Mouse (Mus musculus) adrenal gland, postnatal 10 days (tissue): Measurements from ENCODE around the gene Tmem256. TPM values are rescaled to one million over a fixed set of nuclear protein-coding genes. Genes with fewer than 3 reads are reported as not detected.

Experiments used
- DNase-seq: peaks from one replicate; pipeline ENCODE4 v3.0.0; 2021; ENCODE audit warnings: mixed read lengths
- total RNA-seq, 2 experiments: library from RNA; stranded (reverse); gene quantifications; 2 replicates each; pipeline ENCODE4 v1.2.3; 2021

Gene Tmem256
- total RNA-seq, 2 experiments from 2014 or later = 137 to 145 TPM

DNA sequence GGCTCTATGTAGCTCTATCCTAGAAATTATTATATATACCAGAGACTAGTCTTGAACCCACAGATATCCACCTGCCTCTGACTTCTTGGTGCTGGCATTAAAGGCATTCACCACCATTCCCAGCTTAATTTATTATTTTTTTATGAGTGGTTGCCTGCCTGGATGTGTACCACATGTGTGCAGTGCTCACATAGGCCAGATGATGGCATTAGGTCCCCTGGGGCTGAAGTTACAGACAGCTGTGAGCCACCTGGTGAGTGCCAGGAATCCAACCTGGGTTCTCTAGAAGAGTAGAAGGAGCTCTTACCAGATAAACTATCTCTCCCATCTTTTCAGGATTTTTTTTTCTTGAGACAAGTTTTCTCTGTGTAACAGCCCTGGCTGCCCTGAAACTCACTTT is 28.0 kb upstream of the Tmem256 start:
- DNase-seq = no peak

DNA sequence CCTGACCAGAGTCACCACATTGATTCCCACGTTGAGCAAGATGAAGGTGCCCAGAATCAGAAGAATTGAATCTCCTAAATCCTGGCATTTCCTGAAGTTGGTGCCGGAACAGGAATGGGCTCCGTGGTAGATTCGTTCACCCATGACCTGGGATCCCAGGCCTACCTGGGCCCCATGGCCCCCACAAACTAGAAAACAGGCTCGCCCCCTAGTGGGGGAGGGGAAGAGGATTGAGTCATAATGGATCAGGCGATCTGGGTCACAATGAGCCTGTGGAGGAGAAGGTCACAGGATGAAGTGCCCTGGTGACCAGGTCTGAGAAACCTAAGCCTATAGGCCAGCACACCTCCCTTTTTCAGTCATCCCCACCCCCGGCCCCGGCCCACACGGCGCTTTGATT is 23.2 kb upstream of the Tmem256 start, which contains the start of gene Gm39566:
Gene Gm39566 (minus strand): TSS at position 144 of the 400 bp plus-strand sequence.
- DNase-seq = no peak

DNA sequence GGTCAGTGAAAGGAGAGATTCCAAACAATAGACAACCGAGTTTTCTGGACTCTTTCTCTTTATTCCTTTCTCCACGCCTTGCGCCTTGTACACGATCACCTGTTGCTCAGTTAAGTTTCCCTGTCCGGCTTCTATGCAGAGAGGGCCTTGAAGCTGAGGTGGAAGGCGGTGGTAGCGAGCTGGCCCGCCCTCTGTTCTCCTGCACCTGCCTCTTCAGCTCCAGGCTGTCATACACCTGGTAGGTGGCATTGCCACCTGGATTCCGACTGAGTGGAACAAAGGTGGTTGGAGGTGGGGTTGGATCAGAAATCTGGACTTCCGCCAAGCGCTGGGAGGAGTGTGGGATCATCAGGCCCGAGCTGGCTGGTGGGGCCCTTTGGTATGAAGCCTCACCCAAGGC is 21.8 kb upstream of the Tmem256 start:
- no peak for DNase-seq

DNA sequence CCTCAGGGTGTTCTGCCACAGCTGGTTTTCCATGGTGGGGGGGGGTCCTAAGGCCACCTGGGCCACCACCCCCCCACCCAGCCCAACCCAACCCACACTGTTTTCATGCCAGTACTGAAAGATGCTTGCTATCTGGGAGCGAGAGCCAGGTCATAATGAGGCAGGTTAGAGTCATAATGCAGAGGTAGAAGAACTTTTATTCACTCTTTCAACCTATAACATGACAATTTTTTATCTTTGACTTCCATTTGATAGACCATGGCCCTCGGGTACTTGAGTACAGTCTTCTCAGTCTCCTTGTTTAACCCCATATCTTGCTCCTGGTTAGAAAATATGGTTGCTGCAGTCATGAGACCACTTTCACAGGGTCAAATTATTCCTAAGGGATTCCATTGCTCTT is 19.9 kb upstream of the Tmem256 start, which contains the start of gene Spem2:
Gene Spem2 (minus strand): TSS at position 101 of the 400 bp plus-strand sequence.
- no peak for DNase-seq

DNA sequence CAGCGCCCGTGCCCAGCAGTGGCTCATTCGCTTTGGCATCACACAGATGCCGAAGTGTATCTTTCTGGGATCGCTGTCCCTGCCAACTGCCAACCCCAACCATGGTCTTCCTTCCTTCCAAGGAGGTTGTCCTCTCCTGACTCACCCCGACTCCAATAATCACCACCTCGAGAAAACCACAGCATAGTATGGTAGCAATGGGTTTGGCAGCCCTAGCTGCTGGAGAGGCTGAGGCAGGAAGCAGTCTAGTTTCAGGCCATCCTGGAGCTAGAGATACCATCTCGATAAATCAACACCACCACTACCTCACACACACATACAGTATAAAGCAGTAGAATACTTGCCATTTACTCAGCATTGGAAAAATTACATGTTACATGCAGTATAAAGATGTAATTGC is 19.4 kb upstream of the Tmem256 start:
- no peak for DNase-seq

DNA sequence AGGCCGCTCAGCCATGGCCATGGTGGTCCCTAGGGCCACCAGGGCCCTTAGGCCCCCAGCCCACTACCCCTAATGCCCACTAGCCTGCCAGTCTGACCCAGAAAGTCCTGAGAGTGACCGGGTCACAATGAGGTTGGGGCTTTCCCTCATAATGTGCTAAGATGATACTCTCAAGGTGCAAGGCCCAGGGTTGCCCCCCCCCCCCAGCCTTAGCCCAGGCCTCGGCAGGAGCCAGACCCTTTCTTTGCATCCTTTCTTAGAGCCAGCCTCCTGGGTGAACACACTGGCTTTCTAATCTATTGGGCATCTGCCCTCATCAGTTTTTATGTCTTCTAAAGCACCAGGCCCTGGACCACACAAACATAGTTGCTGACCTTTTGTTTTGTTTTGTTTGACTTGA is 16.2 kb upstream of the Tmem256 start, which contains the start of gene Spem1:
Gene Spem1 (minus strand): TSS at position 101 of the 400 bp plus-strand sequence.
- no peak for DNase-seq

DNA sequence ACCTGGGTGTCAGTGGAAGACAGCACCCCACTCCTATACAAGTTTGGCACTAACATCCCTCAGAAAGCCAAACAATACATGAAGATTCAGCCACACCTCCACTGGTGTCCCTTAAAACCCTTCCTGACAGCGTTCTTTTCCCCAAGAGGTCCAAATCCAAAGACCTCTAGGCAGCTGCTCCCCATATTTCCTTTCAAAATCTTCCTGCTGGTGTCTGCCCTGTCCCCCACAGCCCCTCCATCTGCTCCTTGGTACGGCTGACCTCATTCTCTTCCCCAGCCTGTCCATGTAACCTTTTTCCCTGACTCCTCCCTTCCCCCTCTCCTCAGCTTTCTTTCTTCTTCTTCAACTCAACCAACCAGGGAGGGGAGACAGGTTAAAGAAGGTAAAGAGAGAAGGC is 14.9 kb upstream of the Tmem256 start:
- DNase-seq = no peak

DNA sequence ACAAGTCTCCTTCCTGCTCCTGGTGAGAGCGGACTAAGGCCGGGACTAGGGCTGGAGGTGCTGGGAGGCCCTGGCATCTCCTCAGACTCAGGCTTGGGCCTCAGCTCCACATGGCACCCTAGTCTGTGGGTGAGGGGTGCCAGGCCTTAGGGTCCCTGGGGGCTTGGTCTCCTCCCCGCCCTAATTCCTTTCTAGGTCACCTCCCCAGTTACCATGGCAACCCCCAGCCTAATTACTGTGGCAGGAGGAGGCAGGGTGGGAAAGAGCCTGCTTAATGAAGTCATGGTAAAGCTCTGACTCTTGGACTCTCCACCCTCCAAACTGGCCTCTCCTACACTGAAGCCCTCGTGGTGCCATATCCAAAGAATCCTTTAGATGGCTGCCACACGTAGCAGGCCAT is 9.5 kb upstream of the Tmem256 start:
- no peak for DNase-seq

DNA sequence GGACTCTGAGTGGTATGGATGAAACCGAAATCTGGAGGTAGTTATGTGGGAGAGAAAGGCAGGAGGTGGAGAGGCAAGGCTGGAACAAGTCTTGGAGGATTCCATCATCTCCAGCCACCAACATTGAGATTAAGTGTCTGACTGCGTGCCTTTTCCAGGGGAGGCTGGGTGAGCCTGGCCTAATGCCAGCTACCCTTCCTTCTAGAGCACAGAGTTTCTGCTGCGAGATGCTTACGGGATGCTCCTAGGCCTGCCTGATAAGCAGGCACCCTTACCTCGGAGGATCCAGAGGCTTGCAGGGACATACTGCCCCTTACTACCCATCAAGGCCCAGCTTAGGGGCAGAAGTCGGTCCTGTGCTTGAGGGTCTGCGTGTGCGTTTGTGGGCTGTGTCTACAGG is 4.8 kb upstream of the Tmem256 start:
- DNase-seq = no peak

DNA sequence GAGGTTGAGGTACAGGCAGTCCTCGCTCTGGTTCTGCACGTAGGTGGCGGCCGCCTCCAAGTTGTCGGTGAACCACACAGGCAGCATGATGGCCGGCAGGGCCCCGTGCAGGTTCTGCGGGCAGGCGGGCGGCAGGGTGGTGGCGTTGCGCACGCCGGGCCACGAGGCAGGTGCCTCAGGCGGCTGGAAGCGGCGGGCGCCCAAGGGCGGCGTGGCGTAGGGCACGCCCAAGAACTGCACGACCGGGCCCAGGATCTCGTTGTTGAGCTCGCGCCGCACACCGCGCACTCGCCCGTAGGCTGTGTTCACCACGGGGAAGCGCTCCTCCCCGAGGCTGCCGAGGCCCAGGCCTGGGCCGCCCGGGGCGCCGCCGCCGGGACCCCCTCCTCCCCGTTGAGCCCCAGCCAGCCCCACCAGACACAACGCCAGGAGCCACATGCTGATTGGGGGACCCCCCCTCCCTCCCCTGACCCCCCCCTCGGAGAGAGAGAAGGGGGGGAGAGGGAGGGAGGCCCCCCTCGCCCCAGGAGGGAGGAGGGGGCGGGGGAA is 4.2 kb upstream of the Tmem256 start:
- peak; percentile 61 for DNase-seq

DNA sequence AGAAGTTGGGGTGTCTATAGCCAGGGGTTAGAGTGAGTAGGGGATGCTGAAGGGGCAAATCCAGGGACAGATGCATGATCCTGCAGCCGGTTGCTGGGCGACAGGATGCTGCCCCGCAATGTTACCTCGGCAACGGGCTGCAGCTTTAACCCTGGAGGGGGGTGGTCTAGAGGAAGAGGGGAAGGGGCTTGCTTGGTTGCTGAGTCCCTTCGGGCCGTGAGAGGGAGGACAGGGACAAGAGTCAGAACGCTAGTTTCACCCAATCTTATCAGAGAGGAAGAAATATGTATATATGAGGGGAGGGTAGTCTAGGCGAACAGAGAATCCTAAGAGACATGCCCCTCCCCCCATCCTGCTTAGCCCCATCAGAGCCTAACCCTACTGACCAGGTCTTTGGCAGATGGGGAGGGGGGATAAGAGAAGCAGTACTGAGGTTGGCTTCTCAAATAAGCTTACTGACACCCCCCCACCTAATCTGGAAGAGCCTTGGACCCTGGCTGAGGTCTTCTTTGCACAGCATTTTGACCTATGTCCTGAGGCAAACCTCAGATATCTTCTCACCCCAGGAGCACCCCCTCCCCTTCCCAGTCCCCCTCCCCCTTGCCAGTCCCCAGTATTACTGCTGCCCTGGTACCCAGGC is 2.9 kb upstream of the Tmem256 start:
- DNase-seq = no peak

DNA sequence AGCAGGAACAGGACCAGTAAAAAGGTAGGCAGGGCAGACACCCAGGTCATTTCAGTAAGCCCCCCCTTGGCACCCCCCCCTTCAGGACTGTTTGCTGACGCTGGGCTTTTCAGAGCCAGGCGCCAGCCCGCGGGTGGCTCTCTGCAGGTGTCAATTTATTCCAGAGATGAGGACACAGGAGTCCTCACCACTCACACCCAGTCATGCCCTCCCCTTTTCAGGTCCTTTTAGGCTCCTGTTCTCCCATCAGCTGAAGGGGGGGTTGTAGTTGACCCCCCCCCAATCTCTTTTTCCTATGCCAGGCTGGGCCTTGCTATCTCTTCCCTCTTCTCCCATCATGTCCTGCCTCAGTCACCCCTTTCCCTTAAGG is 2.4 kb upstream of the Tmem256 start:
- no peak for DNase-seq

DNA sequence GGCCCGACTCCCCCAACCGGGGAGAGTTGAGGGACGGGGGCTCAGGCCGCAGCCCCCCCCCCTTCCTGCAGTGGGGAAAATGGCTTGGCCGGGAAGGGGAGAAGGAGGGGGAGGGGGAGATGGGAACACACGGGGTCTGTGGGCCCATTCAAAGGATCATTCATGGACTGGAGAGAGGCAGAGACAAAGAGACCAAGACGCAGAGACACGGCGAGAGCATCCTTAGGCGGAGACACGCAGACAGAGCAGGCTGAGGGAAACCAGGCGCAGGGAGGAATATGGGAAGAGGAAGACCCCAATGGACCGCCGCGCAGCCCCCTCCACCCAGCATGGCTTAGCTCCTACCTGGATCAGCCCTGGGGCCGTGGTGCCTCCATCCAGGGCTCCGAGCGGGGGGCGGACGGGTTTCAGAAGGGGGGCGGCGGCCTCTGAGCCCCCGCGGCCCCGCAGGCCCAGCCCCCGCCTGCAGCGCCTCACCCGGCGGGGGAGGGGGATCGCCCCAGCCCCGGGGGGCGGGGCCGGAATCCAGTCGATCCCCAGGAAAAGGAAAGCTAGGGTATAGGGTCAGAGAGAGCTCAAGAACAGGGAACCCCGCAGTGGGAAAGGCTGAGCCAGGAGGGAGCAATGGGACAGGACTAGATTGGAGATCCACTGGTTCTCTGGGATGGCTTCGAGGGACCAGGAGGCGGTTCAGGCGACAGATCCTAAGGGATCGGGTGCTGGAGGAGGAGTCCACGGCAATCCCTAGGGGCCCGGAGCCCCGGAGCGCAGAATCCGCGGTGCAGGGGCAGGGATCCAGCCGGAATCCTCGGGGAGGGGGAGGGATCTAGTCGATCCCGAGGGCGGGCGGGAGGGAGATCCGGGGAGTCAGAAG is 1.4 kb upstream of the Tmem256 start:
- DNase-seq = peak; percentile 58

DNA sequence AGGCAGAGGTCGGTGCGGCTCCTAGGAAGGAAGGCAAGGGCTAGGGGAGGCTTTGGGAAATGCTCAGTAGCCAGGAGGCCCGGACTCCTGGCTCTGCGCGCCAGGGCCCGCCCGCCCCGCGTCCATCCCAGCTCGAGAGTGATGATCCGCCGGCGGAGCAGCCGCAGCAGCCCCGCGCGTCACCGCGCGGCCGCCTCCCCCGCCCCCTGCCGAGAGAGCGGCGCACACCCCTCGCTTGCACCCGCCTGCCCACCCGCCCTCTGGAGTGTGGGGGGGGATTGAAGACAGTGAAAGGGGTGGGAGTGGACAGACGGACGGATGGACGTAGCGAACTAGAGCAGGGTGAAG is 736 bp upstream of the Tmem256 start, which contains the start of gene Nlgn2:
Gene Nlgn2 (minus strand): TSS at position 181 of the 348 bp plus-strand sequence.
- no peak for DNase-seq

DNA sequence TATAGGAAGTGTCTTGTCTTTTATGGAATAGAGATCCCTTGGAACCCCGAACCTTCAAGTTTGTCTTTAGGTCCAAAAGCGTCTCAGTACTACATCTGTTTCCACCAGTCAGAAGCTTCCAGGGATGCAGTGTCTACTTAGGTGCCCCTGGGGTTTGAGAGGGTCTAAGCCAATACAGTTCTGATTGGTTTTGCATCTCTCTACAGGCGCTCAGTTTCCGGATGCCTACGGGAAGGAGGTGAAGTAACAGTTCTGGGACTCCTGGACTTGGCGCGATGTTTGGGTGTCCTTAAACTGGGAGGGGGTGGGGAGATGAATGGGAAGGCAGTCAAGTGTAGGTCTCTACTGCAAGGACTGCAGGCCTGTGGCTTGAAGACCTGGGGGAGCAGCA is 395 bp downstream of the Tmem256 start:
- DNase-seq = no peak

DNA sequence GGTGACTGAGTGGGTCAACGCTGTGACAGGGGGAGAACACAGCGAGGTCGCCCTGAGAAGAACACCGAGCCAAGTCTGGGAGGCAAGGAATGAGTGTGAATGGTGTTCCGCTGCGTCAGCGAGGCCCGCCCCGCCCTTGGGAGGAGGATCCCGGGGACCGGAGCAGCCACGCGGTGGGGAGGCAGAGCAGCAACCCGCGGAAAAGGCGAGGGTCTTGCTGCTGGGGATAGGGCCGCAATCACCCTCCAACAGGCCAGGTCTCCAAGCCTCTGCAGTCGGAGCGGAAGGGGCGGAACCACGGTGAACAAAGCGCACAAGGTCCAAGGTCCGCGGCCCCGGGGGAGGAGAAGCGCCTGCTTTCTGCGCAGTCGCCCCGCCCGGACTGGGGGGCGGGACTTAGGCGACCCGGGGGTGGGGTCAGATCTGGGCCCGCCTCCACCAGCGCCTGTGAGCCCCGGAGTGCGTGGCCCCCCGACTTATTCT is 7.9 kb downstream of the Tmem256 start, which contains the start of gene Plscr3:
Gene Plscr3 (plus strand): TSS at position 179 of the 483 bp plus-strand sequence.
- DNase-seq = peak; percentile 97

DNA sequence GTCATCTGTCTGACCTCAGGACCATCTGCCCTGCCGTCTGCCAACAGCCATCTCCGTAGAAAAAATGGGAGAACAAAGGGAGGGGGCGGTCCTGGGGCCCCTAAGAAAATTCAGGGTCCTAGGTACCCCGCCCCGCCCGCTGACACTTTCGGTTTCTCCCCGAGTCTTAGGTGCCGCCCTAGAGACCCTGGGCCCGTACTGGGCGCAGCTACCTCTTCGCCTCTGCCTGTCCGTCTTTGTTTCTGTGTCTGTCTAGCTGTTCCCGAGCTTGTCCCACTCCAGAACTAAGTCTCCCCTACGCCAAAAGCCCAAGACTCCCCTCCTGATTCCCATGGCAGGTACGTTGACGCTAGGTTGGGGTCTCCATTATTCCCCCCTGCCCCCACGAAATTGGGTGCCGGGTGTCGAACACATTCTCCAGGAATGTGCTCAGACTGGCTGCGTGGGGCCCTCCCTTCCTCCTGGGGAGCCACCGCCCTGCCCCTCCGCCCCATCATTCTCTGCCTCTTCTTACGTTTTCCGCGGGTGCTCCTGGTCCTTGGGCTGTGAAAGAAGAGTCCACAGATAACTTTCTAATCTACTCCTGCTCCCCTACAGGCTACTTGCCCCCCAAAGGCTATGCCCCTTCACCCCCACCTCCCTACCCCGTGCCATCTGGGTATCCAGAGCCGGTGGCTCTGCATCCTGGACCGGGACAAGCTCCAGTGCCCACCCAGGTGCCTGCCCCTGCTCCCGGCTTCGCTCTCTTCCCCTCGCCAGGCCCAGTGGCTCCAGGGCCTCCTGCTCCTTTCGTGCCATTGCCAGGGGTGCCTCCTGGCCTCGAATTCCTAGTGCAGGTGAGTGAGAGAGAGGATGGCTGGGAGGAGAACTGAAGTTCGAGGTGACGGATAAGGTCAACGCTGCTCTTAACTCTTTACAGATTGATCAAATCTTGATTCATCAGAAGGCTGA is 8.7 kb downstream of the Tmem256 start:
- DNase-seq = peak; percentile 48

DNA sequence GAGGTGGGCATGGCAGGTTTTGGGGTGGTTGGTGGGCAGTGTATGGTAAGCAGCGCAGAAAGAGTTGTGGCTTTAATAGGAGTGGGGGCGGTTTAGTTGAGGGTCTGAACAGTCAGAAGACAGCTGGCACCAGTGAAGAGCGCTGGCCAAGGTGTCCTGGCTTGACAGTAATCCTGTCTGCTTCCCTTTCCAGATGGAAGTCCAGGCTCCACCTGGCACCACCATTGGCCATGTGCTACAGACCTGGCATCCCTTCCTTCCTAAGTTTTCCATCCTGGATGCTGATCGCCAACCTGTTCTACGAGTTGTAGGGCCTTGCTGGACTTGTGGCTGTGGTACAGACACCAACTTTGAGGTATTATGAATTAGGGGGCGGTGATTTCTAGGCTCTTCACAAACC is 9.7 kb downstream of the Tmem256 start:
- no peak for DNase-seq

DNA sequence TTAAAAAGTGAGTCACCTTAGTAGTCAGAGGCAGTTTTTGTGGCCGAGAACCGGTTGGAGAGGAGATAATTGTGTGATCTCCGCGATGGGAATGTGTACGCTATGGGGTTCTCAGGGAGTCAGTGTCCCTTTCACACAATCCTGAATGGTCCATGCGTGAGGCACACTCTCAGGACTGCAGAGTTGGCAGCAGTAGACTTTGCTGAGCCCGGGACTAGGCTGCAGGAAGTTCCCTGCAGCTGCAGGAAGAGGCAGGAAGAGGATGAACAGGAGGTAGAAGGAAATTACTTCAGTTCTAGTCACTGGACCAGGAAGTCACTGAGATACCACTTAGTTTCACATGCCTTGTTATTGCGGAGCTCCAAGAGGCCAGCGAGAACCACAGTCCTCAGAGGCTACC is 10.8 kb downstream of the Tmem256 start:
- DNase-seq = no peak

DNA sequence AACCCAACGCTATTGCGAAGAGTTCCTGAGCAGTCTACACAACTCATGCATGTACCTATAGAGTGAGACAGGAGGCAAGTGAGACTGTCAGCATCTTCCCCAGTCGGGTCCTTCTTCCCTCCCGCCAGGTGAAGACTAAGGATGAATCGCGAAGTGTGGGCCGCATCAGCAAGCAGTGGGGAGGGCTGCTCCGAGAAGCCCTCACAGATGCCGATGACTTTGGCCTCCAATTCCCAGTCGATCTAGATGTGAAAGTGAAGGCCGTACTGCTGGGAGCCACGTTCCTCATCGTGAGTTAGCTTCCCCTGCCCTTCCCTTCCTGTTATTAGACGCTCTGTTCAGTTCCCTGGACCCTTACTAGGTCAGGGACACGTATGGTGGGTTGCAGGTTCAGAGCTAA is 11.6 kb downstream of the Tmem256 start:
- no peak for DNase-seq

DNA sequence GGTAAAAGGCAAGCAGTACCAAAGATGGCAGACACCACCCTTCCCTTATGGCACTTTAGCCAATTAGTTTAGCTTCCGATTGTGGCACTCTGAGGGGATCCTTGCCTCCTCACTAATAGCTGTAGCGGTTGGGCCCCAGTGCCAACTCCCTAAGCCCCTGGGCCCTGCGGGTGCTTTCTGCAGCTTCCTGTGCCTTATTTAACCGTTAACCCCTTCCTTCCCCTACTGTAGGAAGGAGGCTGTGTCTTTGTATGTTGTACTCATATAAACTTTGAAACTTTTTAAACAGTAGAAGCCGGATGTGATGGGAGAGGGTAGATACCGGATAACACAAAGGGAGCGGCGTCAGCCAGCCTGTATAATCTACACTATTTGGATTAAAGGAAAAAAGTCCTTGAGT is 12.4 kb downstream of the Tmem256 start:
- no peak for DNase-seq

DNA sequence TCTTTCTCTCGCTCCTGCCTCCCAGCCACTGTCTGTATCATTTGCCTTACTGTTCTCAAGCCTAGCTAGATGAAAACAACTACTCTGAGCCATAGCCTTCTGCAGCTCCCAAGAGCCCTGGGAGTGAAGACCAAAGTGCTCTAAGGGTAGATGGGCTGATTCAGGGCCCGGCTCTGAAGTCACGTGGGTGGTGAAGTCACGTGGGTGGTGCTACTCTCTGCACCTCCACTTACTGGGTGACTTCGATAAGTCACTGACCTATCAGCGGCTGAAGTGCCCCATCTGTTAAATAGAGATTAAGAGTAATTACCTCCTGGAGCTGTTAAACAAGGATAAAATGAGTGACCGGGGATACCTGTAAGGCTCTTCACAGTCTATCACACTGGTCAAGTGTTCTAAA is 15.7 kb downstream of the Tmem256 start:
- DNase-seq = no peak
